In genomic region chr5:103112471-103112870, GRCm38 (mm10) we compare ENCODE assay signal across 16 mouse cellular contexts.
"Had no signal": no experiment of that assay in that cellular context is flagged by ENCODE, and none has a peak within 500 bp of the region (broad histone marks: within the 10 kb centered on the region; RNA-seq: fewer than 3 reads in every experiment).

No protein-coding gene starts in this region.

- H3K27me3 ChIP-seq: liver, embryonic 13.5 days had no signal

- H3K4me1 ChIP-seq: liver, embryonic 13.5 days had no signal

- H3K4me3 ChIP-seq: left cerebral cortex, adult 2 months; liver, embryonic 13.5 days had no signal

- DNase-seq: kidney, adult 9 months; kidney, postnatal 14 days; kidney, postnatal 4 days; layer of hippocampus, adult 9-11 months; layer of hippocampus, postnatal 36 days; liver, embryonic 13.5 days; lung, adult 2 months; lung, postnatal 14 days; lung, postnatal 4 days; midbrain, embryonic 14.5 days; right cerebral cortex, adult 18-20 months; right cerebral cortex, postnatal 14 days; right cerebral cortex, postnatal 4 days; thymus, postnatal 25 days had no signal

- H3K27ac ChIP-seq: left cerebral cortex, adult 2 months; liver, embryonic 13.5 days; stomach, postnatal 0 days had no signal
